Mouse (Mus musculus) liver, embryonic 11.5 days (tissue): ENCODE measurements around the gene Flnc. TPM values are rescaled to one million over a fixed set of nuclear protein-coding genes. Genes with fewer than 3 reads are reported as not detected.

ENCODE experiments used
- ATAC-seq: fragments of 200-750 bp; cut with Nextera tagmentation; replicated peaks from 2 replicates; pipeline ENCODE4 v1.8.0; 2017; ENCODE audit warnings: moderate number of reproducible peaks, mild to moderate bottlenecking, moderate TSS enrichment, moderate library complexity; ENCODE audit not compliant: low FRiP score
- DNase-seq: peaks from one replicate; pipeline ENCODE4 v3.0.0-alpha.2; 2017; ENCODE audit warnings: low spot score
- H3K27ac ChIP-seq: fragments of 300-500 bp; sonication (generic); 2 replicates; pipeline ENCODE4 v1.5.1; 2014; ENCODE audit warnings: mild to moderate bottlenecking, low read depth, low read length, control low read depth
- H3K27me3 ChIP-seq: fragments of 300-500 bp; sonication (generic); replicated peaks from 2 replicates; pipeline ENCODE4 v1.6.1; 2014; ENCODE audit warnings: low read length, mixed read lengths; ENCODE audit not compliant: control insufficient read depth, insufficient read depth
- H3K36me3 ChIP-seq: fragments of 300-500 bp; sonication (generic); 2 replicates; pipeline ENCODE4 v1.6.1; 2014; ENCODE audit warnings: mild to moderate bottlenecking, low read length, moderate library complexity, mixed read lengths; ENCODE audit not compliant: control insufficient read depth, insufficient read depth
- H3K4me1 ChIP-seq: fragments of 300-500 bp; sonication (generic); replicated peaks from 2 replicates; pipeline ENCODE4 v1.6.1; 2014; ENCODE audit warnings: low read length, mixed read lengths; ENCODE audit not compliant: control insufficient read depth, insufficient read depth
- H3K4me2 ChIP-seq: fragments of 300-500 bp; sonication (generic); 2 replicates; pipeline ENCODE4 v1.6.1; 2014; ENCODE audit warnings: mild to moderate bottlenecking, control low read depth, moderate library complexity
- H3K4me3 ChIP-seq: fragments of 300-500 bp; sonication (generic); 2 replicates; pipeline ENCODE4 v1.5.1; 2014; ENCODE audit warnings: low read depth, low read length, control low read depth
- H3K9ac ChIP-seq: fragments of 300-500 bp; sonication (generic); 2 replicates; pipeline ENCODE4 v1.6.1; 2014; ENCODE audit warnings: low read depth, low read length, control low read depth
- H3K9me3 ChIP-seq: fragments of 300-500 bp; sonication (generic); 2 replicates; pipeline ENCODE4 v1.6.1; 2016; ENCODE audit warnings: low read length, inconsistent platforms, mixed read lengths; ENCODE audit not compliant: control insufficient read depth
- WGBS: fragments of 180-500 bp; shearing (Covaris S2); extraction: QIAGEN DNeasy Blood & Tissue Kit; methylation state at CpG from one replicate; pipeline ENCODE4 v1.1.7; 2014; 5-methylcytosine and 5-hydroxymethylcytosine counted together
- polyA plus RNA-seq: library from polyadenylated mRNA; unstranded; fragments of >200 nt; fragmentation: Nextera tagmentation; extraction: Ambion mirVana; gene quantifications from 2 replicates; pipeline ENCODE4 v1.2.1, GENCODE M21; 2014

The Flnc gene
- polyA plus RNA-seq, 1 experiment from 2014 or later = 6.2 TPM

- Histone ChIP-seq H3K4me1 (peaks cover 13% of the 10 kb centered on the region), H3K4me3 (peak overlapping the region; percentile 51), H3K9me3 (no peaks in the 10 kb centered on the region), H3K27me3 (peaks cover 55% of the 10 kb centered on the region), H3K36me3 (peaks cover 3% of the 10 kb centered on the region; the same call in 1 of the 2 replicates), H3K27ac (peak overlapping the region; percentile 44; the same call in 1 of the 2 replicates), H3K4me2 (peak overlapping the region; percentile 70), H3K9ac (peak overlapping the region; percentile 22; the same call in 1 of the 2 replicates)
- 3% methylated on average over 13 of the region's 13 CpGs for WGBS
- peak; percentile 62 for DNase-seq
- peak; percentile 45 for ATAC-seq
Observed at GRCm38 (mm10) chr6:29434911-29435691, 2.0 kb downstream of the Flnc start.

GRCm38 (mm10) chr6:29435940-29436451 is 2.9 kb downstream of the Flnc start:
- H3K27ac ChIP-seq = 0 out of 2 replicates have a peak overlapping the region, but pooled peaks have one; percentile 13
- peak overlapping the region; percentile 51; the same call in 1 of the 2 replicates for H3K4me3 ChIP-seq
- H3K27me3 ChIP-seq = peaks cover 51% of the 10 kb centered on the region
- H3K4me2 ChIP-seq = peak overlapping the region; percentile 70
- 24% methylated on average over 6 of the region's 6 CpGs for WGBS
- H3K9me3 ChIP-seq = no peaks in the 10 kb centered on the region
- H3K36me3 ChIP-seq = peaks cover 3% of the 10 kb centered on the region
- no peak for ATAC-seq
- H3K4me1 ChIP-seq = peaks cover 13% of the 10 kb centered on the region
- no peak for DNase-seq
- H3K9ac ChIP-seq = no peak overlapping the region

- no peak overlapping the region for H3K27ac ChIP-seq
- H3K4me3 ChIP-seq = 0 out of 2 replicates have a peak overlapping the region, but pooled peaks have one; percentile 15
- H3K27me3 ChIP-seq = peaks cover 48% of the 10 kb centered on the region
- peaks cover 3% of the 10 kb centered on the region for H3K36me3 ChIP-seq
- H3K4me1 ChIP-seq = peaks cover 13% of the 10 kb centered on the region
- no peak overlapping the region for H3K9ac ChIP-seq
- WGBS = 10% methylated on average over 11 of the region's 11 CpGs
- no peaks in the 10 kb centered on the region for H3K9me3 ChIP-seq
- DNase-seq (no peak), ATAC-seq (no peak)
- peak overlapping the region; percentile 38 for H3K4me2 ChIP-seq
Observed at GRCm38 (mm10) chr6:29436461-29436934, 3.4 kb downstream of the Flnc start.

- WGBS = 81% methylated on average over 4 of the region's 4 CpGs
- Histone ChIP-seq H3K27me3 (peaks cover 21% of the 10 kb centered on the region), H3K4me1 (peaks cover 10% of the 10 kb centered on the region), H3K27ac (no peak overlapping the region), H3K9ac (no peak overlapping the region), H3K4me2 (no peak overlapping the region), H3K4me3 (no peak overlapping the region), H3K9me3 (no peaks in the 10 kb centered on the region), H3K36me3 (peaks cover 7% of the 10 kb centered on the region)
- DNase-seq (no peak), ATAC-seq (no peak)
Observed at GRCm38 (mm10) chr6:29439251-29439650, 6.2 kb downstream of the Flnc start.

GRCm38 (mm10) chr6:29439789-29440188 is 6.7 kb downstream of the Flnc start:
- 84% methylated on average over 6 of the region's 6 CpGs for WGBS
- Histone ChIP-seq H3K4me3 (no peak overlapping the region), H3K4me2 (no peak overlapping the region), H3K27me3 (peaks cover 16% of the 10 kb centered on the region), H3K36me3 (peaks cover 7% of the 10 kb centered on the region), H3K27ac (no peak overlapping the region), H3K4me1 (peaks cover 8% of the 10 kb centered on the region), H3K9ac (no peak overlapping the region), H3K9me3 (no peaks in the 10 kb centered on the region)
- no peak for DNase-seq
- no peak for ATAC-seq

GRCm38 (mm10) chr6:29444773-29445172 is 11.7 kb downstream of the Flnc start:
- 68% methylated on average over 11 of the region's 11 CpGs for WGBS
- Histone ChIP-seq H3K27me3 (no peaks in the 10 kb centered on the region), H3K4me1 (no peaks in the 10 kb centered on the region), H3K9me3 (no peaks in the 10 kb centered on the region), H3K36me3 (peaks cover 4% of the 10 kb centered on the region; the same call in 1 of the 2 replicates), H3K4me2 (no peak overlapping the region), H3K27ac (no peak overlapping the region), H3K9ac (no peak overlapping the region), H3K4me3 (no peak overlapping the region)
- no peak for DNase-seq
- no peak for ATAC-seq

- DNase-seq = no peak
- 88% methylated on average over 7 of the region's 7 CpGs for WGBS
- H3K4me2 ChIP-seq = no peak overlapping the region
- H3K9me3 ChIP-seq = no peaks in the 10 kb centered on the region
- peaks cover 5% of the 10 kb centered on the region for H3K36me3 ChIP-seq
- no peak overlapping the region for H3K27ac ChIP-seq
- no peaks in the 10 kb centered on the region for H3K27me3 ChIP-seq
- ATAC-seq = no peak
- H3K4me1 ChIP-seq = no peaks in the 10 kb centered on the region
- no peak overlapping the region for H3K9ac ChIP-seq
- H3K4me3 ChIP-seq = no peak overlapping the region
Observed at GRCm38 (mm10) chr6:29445354-29445753, 12.3 kb downstream of the Flnc start.

GRCm38 (mm10) chr6:29449858-29450257 is 16.8 kb downstream of the Flnc start:
- WGBS = 23% methylated on average over 4 of the region's 4 CpGs
- no peaks in the 10 kb centered on the region for H3K27me3 ChIP-seq
- no peaks in the 10 kb centered on the region for H3K4me1 ChIP-seq
- no peak overlapping the region for H3K4me2 ChIP-seq
- H3K9ac ChIP-seq = no peak overlapping the region
- H3K4me3 ChIP-seq = no peak overlapping the region
- DNase-seq = no peak
- no peaks in the 10 kb centered on the region for H3K9me3 ChIP-seq
- ATAC-seq = no peak; the same call in 1 of the 2 replicates
- H3K27ac ChIP-seq = no peak overlapping the region
- peaks cover 10% of the 10 kb centered on the region for H3K36me3 ChIP-seq
